1 mouse cellular context compared by ENCODE assay signal in the genomic region with DNA sequence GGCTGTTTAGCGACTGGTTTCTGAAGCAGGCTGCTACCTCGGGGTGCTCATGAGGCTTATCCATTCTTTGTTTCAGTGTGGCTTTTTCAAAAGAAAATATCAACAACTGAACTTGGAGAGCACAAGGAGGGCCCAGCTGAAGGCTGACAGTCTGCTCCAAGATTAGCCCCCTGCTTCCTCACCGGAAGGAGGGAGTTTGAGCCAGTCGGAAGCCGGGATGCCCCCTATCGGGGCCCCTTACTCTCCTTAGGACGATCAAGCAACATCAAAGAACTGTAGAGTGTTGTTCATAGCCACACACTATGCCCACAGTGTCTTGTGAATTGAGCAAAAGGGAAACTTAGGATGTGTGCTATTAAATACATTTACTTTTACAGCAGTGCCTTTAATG.
TF ChIP-seq lines count a peak whose summit lies in the region.

No protein-coding gene starts in this region.

TF ChIP-seq in ES-E14, 5 proteins besides CTCF, POLR2A, EP300 and RAD21:
- TF ChIP-seq CHD2 (IDR thresholded peaks at IDR 0.05; ENCODE audit: low read depth, low read length) = no peak
- TF ChIP-seq ZNF384 (IDR thresholded peaks at IDR 0.05; ENCODE audit: low read depth, low read length) = no peak
- TF ChIP-seq HCFC1 (IDR thresholded peaks at IDR 0.05; ENCODE audit: borderline replicate concordance, insufficient read depth, low read length) = no peak
- no peak for TF ChIP-seq MAFK (IDR thresholded peaks at IDR 0.05; ENCODE audit: insufficient read depth, low read depth, low read length)
- no peak for TF ChIP-seq ZC3H11A (IDR thresholded peaks at IDR 0.05; ENCODE audit: borderline replicate concordance, low read depth, low read length)
TF ChIP-seq in ES-E14: peak in this region for 0.
